In the genomic region with DNA sequence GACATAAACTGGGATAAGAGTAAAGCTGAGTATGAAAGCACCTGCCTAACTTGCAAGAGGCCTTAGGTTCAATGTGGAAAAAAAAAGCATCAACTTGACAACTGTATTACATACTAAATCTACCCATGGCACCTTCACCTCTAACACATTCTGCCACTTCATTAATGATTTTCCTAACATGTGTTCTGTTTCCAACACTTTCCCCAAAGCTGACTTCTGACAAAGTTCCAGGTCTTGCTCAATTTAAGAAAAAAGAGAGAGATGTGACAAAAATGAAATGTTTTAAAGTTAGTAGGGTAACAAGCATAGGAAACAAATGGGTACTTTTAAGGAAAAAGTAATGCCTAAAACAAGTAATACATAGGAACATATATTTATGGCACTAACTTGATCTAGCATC, we compare ENCODE assay signal across 17 mouse cellular contexts.
"Had no signal": no experiment of that assay in that cellular context is flagged by ENCODE, and none has a peak within 500 bp of the region (broad histone marks: within the 10 kb centered on the region; RNA-seq: fewer than 3 reads in every experiment).

No protein-coding gene starts in this region.

- H3K4me1 ChIP-seq: midbrain, embryonic 15.5 days; neural tube, embryonic 12.5 days; neural tube, embryonic 15.5 days had no signal

- H3K9ac ChIP-seq: limb, embryonic 13.5 days; liver, embryonic 14.5 days; liver, postnatal 0 days; midbrain, embryonic 15.5 days; neural tube, embryonic 12.5 days; neural tube, embryonic 15.5 days had no signal

- H3K4me3 ChIP-seq: limb, embryonic 13.5 days; midbrain, embryonic 10.5 days; midbrain, embryonic 15.5 days; neural tube, embryonic 12.5 days; neural tube, embryonic 15.5 days had no signal

- H3K27ac ChIP-seq: limb, embryonic 13.5 days; liver, embryonic 14.5 days; midbrain, embryonic 10.5 days; midbrain, embryonic 15.5 days; neural tube, embryonic 12.5 days; neural tube, embryonic 15.5 days; stomach, postnatal 0 days had no signal

- DNase-seq: kidney, adult 9 months; kidney, postnatal 14 days; kidney, postnatal 4 days; left cerebral cortex, postnatal 4 days; right cerebral cortex, adult 18-20 months; right cerebral cortex, postnatal 14 days; right cerebral cortex, postnatal 4 days had no signal

- H3K4me2 ChIP-seq: limb, embryonic 13.5 days; midbrain, embryonic 15.5 days; neural tube, embryonic 12.5 days; neural tube, embryonic 15.5 days had no signal

- H3K9me3 ChIP-seq: limb, embryonic 13.5 days; megakaryocyte, embryonic 14.5 days; midbrain, embryonic 10.5 days; midbrain, embryonic 15.5 days; neural tube, embryonic 12.5 days; neural tube, embryonic 15.5 days had no signal

- H3K27me3 ChIP-seq: limb, embryonic 13.5 days; megakaryocyte, embryonic 14.5 days; midbrain, embryonic 15.5 days; neural tube, embryonic 12.5 days; neural tube, embryonic 15.5 days had no signal

- ATAC-seq: intestine, postnatal 0 days; liver, postnatal 0 days; midbrain, embryonic 15.5 days had no signal

- H3K36me3 ChIP-seq: limb, embryonic 13.5 days; midbrain, embryonic 15.5 days; neural tube, embryonic 12.5 days; neural tube, embryonic 15.5 days had no signal
